Mouse (Mus musculus): Measurements from ENCODE around the gene Ppp1r3g.

Ppp1r3g gene

GRCm38 (mm10) chr13:35995231-35995630 is 36.6 kb downstream of the Ppp1r3g start:
- no peak for DNase-seq (ENCODE audit: low spot score)

DNA sequence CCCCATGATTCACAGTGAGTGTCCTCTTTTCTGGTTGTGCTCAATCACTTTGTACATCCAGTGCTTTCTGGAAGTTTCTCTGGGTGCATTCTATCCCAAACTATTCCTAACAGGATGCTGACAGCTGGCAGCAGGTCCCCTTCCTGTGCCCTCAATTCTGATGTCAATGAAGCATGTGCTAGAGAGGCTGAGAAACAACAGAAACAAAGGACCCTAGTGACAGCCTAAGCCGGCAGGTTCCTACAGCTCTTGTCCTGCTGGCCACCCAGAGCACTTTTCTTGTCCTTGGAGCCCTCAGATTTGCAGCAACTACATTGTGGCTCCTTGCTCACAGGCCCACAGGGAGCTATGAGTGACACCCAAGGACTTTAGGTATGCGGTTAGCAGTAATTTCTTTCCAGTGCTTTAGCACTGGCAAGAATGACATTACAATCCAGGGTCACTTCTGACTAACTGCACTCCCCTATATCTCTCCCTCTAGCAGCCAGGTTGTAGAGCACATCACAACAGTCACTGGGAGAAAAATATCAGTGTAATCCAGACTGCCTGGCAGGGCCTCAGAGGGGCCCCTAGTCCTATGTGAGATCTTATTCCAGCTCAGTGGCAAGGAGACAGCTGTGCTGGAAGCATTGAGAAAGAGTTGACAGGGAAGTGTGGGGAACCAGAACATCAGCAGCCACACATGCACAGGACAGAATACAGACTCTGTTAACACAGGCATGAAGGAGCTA is 37.2 kb downstream of the Ppp1r3g start:
- no peak for DNase-seq (ENCODE audit: low spot score)

DNA sequence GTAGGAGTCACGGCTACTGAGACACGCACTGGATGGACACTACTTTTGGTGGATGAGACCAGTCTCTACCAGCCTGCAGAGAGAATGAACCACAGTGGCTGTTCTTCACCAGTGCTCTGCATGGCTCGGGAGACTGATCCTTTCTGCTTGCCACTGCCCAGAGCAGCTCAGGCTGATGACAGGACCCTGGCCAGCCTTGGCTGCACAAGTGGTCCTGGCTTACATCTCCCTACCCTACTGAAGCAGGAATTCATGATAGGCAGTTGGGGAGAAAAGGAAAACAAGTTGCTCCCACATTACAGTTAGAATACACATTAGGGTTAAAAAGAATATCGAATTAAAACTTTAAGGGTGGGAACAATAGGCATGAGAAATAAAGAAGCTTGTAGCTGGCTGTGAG is 39.0 kb downstream of the Ppp1r3g start:
- DNase-seq (ENCODE audit: low spot score): no peak

- DNase-seq (ENCODE audit: low spot score): no peak
Observed at GRCm38 (mm10) chr13:36000798-36001197, 42.2 kb downstream of the Ppp1r3g start.

GRCm38 (mm10) chr13:36009981-36010380 is 51.3 kb downstream of the Ppp1r3g start:
- no peak for DNase-seq (ENCODE audit: low spot score)

GRCm38 (mm10) chr13:36015636-36016035 is 57.0 kb downstream of the Ppp1r3g start:
- no peak for DNase-seq (ENCODE audit: low spot score)

- DNase-seq (ENCODE audit: low spot score): no peak
Observed at GRCm38 (mm10) chr13:36018017-36018416, 59.4 kb downstream of the Ppp1r3g start.

GRCm38 (mm10) chr13:36019309-36020274 is 61.0 kb downstream of the Ppp1r3g start:
- DNase-seq (ENCODE audit: low spot score): peak; percentile 89
